Mouse (Mus musculus) regulatory T cell (primary cell): Measurements from ENCODE around the gene Ptn.

Experiments used
- in situ Hi-C: fragments of 300-600 bp; cut with MboI, MseI; formaldehyde crosslinking; loops from one replicate; pipeline ENCODE4 v1.15.1; 2025; ENCODE audit warnings: high pct_unique_total_duplicates

The Ptn gene

GRCm38 (mm10) chr6:36816666-36817065, 6.6 kb upstream of the Ptn start:
- in situ Hi-C loops: no loop called here

- in situ Hi-C loops: no loop called here
Measured at GRCm38 (mm10) chr6:36815992-36816391, 6.0 kb upstream of the Ptn start.

- in situ Hi-C loops: no loop called here
Measured at GRCm38 (mm10) chr6:36812666-36813515, 2.9 kb upstream of the Ptn start.

- in situ Hi-C loops: no loop called here
Measured at GRCm38 (mm10) chr6:36810448-36810847, 428 bp upstream of the Ptn start.

GRCm38 (mm10) chr6:36809311-36809726, 701 bp downstream of the Ptn start:
- in situ Hi-C loops: no loop called here

GRCm38 (mm10) chr6:36808306-36809058, 1.5 kb downstream of the Ptn start:
- in situ Hi-C loops: no loop called here

GRCm38 (mm10) chr6:36806906-36807305, 3.1 kb downstream of the Ptn start:
- in situ Hi-C loops: no loop called here

GRCm38 (mm10) chr6:36800309-36800946, 9.6 kb downstream of the Ptn start:
- in situ Hi-C loops: no loop called here

GRCm38 (mm10) chr6:36797066-36797655, 12.9 kb downstream of the Ptn start:
- in situ Hi-C loops: no loop called here

- in situ Hi-C loops: no loop called here
Measured at GRCm38 (mm10) chr6:36794535-36794934, 15.5 kb downstream of the Ptn start.

GRCm38 (mm10) chr6:36793775-36794174, 16.2 kb downstream of the Ptn start:
- in situ Hi-C loops: no loop called here

GRCm38 (mm10) chr6:36789261-36789660, 20.8 kb downstream of the Ptn start:
- in situ Hi-C loops: no loop called here

GRCm38 (mm10) chr6:36788576-36789191, 21.3 kb downstream of the Ptn start:
- in situ Hi-C loops: no loop called here

GRCm38 (mm10) chr6:36784682-36785208, 25.3 kb downstream of the Ptn start:
- in situ Hi-C loops: no loop called here

- in situ Hi-C loops: no loop called here
Measured at GRCm38 (mm10) chr6:36782481-36782880, 27.5 kb downstream of the Ptn start.

- in situ Hi-C loops: no loop called here
Measured at GRCm38 (mm10) chr6:36777567-36778337, 32.3 kb downstream of the Ptn start.

GRCm38 (mm10) chr6:36777039-36777438, 33.0 kb downstream of the Ptn start:
- in situ Hi-C loops: no loop called here

- in situ Hi-C loops: no loop called here
Measured at GRCm38 (mm10) chr6:36775647-36776360, 34.2 kb downstream of the Ptn start.

- in situ Hi-C loops: no loop called here
Measured at GRCm38 (mm10) chr6:36772541-36772940, 37.5 kb downstream of the Ptn start.

- in situ Hi-C loops: no loop called here
Measured at GRCm38 (mm10) chr6:36769012-36769411, 41.0 kb downstream of the Ptn start.
